ENCODE assay signal across 28 mouse cellular contexts in genomic region chr6:29896976-29897375, GRCm38 (mm10). TPM values are rescaled to one million over a fixed set of nuclear protein-coding genes. Genes with fewer than 3 reads are reported as not detected.
A peak's percentile ranks its signal among the peaks of the same experiment; 100 is the strongest.
DNase-seq lines count a peak whose midpoint lies in the region; ATAC-seq lines count a peak whose summit lies in the region.
"Had no signal": no experiment of that assay in that cellular context is flagged by ENCODE, and none has a peak within 500 bp of the region (broad histone marks: within the 10 kb centered on the region; RNA-seq: fewer than 3 reads in every experiment).

No protein-coding gene starts in this region.

- ATAC-seq in heart, embryonic 16.5 days (replicated peaks; ENCODE audit: extremely low read depth, insufficient read depth, low FRiP score) = 0 out of 2 replicates have a peak, but pooled peaks have one; percentile 18
- ATAC-seq in liver, embryonic 11.5 days (replicated peaks; ENCODE audit: low FRiP score) = no peak
- ATAC-seq: activated CD4-positive, CD25-positive, alpha-beta regulatory T cell, adult 4 months; CD4-positive, CD25-positive, alpha-beta regulatory T cell, adult 4 months; forebrain, embryonic 14.5 days; forebrain, embryonic 16.5 days; Patski had no signal

- H3K9ac ChIP-seq in heart, embryonic 16.5 days (ENCODE audit: low read length) = no peak overlapping the region
- H3K9ac ChIP-seq in liver, embryonic 11.5 days (ENCODE audit: low read depth, low read length) = no peak overlapping the region
- H3K9ac ChIP-seq: embryonic facial prominence, embryonic 13.5 days; embryonic facial prominence, embryonic 15.5 days; forebrain, embryonic 12.5 days had no signal

- peaks cover 8% of the 10 kb centered on the region for H3K4me1 ChIP-seq in heart, embryonic 16.5 days (ENCODE audit: control insufficient read depth, insufficient read depth, low read length)
- 0 out of 2 replicates have a peak, but pooled peaks cover 4% of the 10 kb centered on the region for H3K4me1 ChIP-seq in liver, embryonic 11.5 days (replicated peaks; ENCODE audit: control insufficient read depth, insufficient read depth, low read length)
- H3K4me1 ChIP-seq: embryonic facial prominence, embryonic 13.5 days; embryonic facial prominence, embryonic 15.5 days; forebrain, embryonic 10.5 days; forebrain, embryonic 12.5 days had no signal

- H3K9me3 ChIP-seq in heart, embryonic 16.5 days (replicated peaks; ENCODE audit: control insufficient read depth, low read length) = no peaks in the 10 kb centered on the region
- no peaks in the 10 kb centered on the region for H3K9me3 ChIP-seq in liver, embryonic 11.5 days (ENCODE audit: control insufficient read depth, low read length)
- H3K9me3 ChIP-seq: embryonic facial prominence, embryonic 13.5 days; embryonic facial prominence, embryonic 15.5 days; forebrain, embryonic 10.5 days; forebrain, embryonic 12.5 days; G1E had no signal

- H3K36me3 ChIP-seq in heart, embryonic 16.5 days (ENCODE audit: control insufficient read depth, insufficient read depth) = peaks cover 11% of the 10 kb centered on the region
- H3K36me3 ChIP-seq in liver, embryonic 11.5 days (ENCODE audit: control insufficient read depth, insufficient read depth, low read length) = peaks cover 3% of the 10 kb centered on the region; the same call in 1 of the 2 replicates

- no peak overlapping the region for H3K4me3 ChIP-seq in heart, embryonic 16.5 days (ENCODE audit: low read length)
- no peak overlapping the region for H3K4me3 ChIP-seq in liver, embryonic 11.5 days (ENCODE audit: low read depth, low read length)
- H3K4me3 ChIP-seq: embryonic facial prominence, embryonic 13.5 days; embryonic facial prominence, embryonic 15.5 days; erythroblast, embryonic 14.5 days; forebrain, embryonic 10.5 days; forebrain, embryonic 12.5 days had no signal

- no peaks in the 10 kb centered on the region for H3K27me3 ChIP-seq in heart, embryonic 16.5 days (ENCODE audit: control insufficient read depth, insufficient read depth, low read length)
- no peaks in the 10 kb centered on the region for H3K27me3 ChIP-seq in liver, embryonic 11.5 days (replicated peaks; ENCODE audit: control insufficient read depth, insufficient read depth, low read length)
- H3K27me3 ChIP-seq: CH12.LX; embryonic facial prominence, embryonic 13.5 days; embryonic facial prominence, embryonic 15.5 days; forebrain, embryonic 12.5 days; Patski had no signal

- no peak overlapping the region for H3K4me2 ChIP-seq in heart, embryonic 16.5 days (ENCODE audit: low read depth, low read length)
- no peak overlapping the region for H3K4me2 ChIP-seq in liver, embryonic 11.5 days
- H3K4me2 ChIP-seq: embryonic facial prominence, embryonic 13.5 days; embryonic facial prominence, embryonic 15.5 days; forebrain, embryonic 12.5 days had no signal

- DNase-seq in heart, adult 8-10 months (ENCODE audit: low spot score) = no peak
- DNase-seq in thymus, postnatal 10 days (ENCODE audit: low spot score in 2 of 2) = peak; percentile 45 to 48
- DNase-seq in thymus, postnatal 25 days = peak; percentile 48
- DNase-seq in thymus, postnatal 4 days = peak; percentile 49
- no peak for DNase-seq in liver, embryonic 11.5 days (ENCODE audit: low spot score)
- no peak for DNase-seq in layer of hippocampus, adult 11-12 months (ENCODE audit: low spot score)
- no peak for DNase-seq in adrenal gland, postnatal 10 days
- DNase-seq: adrenal gland, adult 8-10 months; adrenal gland, postnatal 25 days; B cell, adult 2 months; cerebellum, adult 11-12 months; cerebellum, adult 2 months; cerebellum, adult 9-10 months; cerebellum, postnatal 10 days; cerebellum, postnatal 25 days had no signal

- 81% methylated on average over 3 of the region's 3 CpGs for WGBS in heart, embryonic 16.5 days
- WGBS in liver, embryonic 11.5 days = 95% methylated on average over 3 of the region's 3 CpGs

- peak overlapping the region; percentile 10 for H3K27ac ChIP-seq in heart, embryonic 16.5 days (ENCODE audit: low read length)
- H3K27ac ChIP-seq in liver, embryonic 11.5 days (ENCODE audit: low read depth, low read length) = no peak overlapping the region
- H3K27ac ChIP-seq: embryonic facial prominence, embryonic 13.5 days; embryonic facial prominence, embryonic 15.5 days; forebrain, embryonic 10.5 days; forebrain, embryonic 12.5 days had no signal

RNA-seq across cellular contexts. Expression of gene Strip2, which starts 19.8 kb away (rescaled TPM):
- polyA plus RNA-seq in heart, embryonic 16.5 days (2015; fragmentation: Nextera tagmentation; extraction: Ambion mirVana) = 66.6 and 72.8 TPM in 2 replicates
- total RNA-seq in heart, adult 8-10 months (2022) = 10 to 100 TPM; 51.6 to 63.6 (median 58.9) TPM
- 0.39 and 0.51 TPM in 2 replicates for polyA plus RNA-seq in liver, embryonic 11.5 days (2014; fragmentation: Nextera tagmentation; extraction: Ambion mirVana)
- 1 to 10 TPM; 1.2 to 2.7 TPM for total RNA-seq in adrenal gland, postnatal 10 days (2021)
- polyA plus RNA-seq: activated CD4-positive, CD25-positive, alpha-beta regulatory T cell, adult 4 months had no signal

Comparison
In these comparisons a context has a peak if more than half of its experiments do, and no peak if none do; other contexts are left out.
1. DNase-seq: peak in thymus, postnatal 10 days (2 of 2), thymus, postnatal 25 days (single experiment) and thymus, postnatal 4 days (single experiment); none in heart, adult 8-10 months (single experiment), liver, embryonic 11.5 days (single experiment), layer of hippocampus, adult 11-12 months (single experiment) and adrenal gland, postnatal 10 days (single experiment).
2. RNA of gene Strip2, which starts 19.8 kb away (total RNA-seq): 51.6 to 63.6 TPM in heart, adult 8-10 months; 1.2 to 2.7 TPM in adrenal gland, postnatal 10 days; every median in the first group is over 10 times any median in the second.